In the genomic region with DNA sequence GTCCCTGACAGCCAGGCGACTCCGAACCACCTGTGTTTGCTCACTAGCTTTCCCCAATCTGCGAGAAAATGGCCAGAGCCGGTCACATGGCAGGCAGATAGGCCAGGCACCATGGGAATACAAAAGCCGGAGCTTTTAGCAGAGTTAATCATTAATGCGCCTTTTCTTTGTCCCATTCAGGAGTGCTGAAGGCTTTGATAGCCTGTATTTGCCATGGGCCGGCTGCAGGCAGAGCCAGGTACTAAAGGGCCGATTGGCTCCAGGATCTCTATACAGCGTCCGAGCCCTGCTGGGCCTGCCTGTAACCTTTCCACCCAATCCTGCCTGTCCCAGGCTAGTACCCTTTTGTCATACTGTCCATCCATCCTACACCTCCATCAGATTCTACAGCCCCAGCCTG, we compare ENCODE assay signal across 9 mouse cellular contexts.
A peak's percentile ranks its signal among the peaks of the same experiment; 100 is the strongest.
DNase-seq lines count a peak whose midpoint lies in the region; ATAC-seq and TF ChIP-seq lines count a peak whose summit lies in the region.
"Had no signal": no experiment of that assay in that cellular context is flagged by ENCODE, and none has a peak within 500 bp of the region (broad histone marks: within the 10 kb centered on the region; RNA-seq: fewer than 3 reads in every experiment).

No protein-coding gene starts in this region.

- H3K27ac ChIP-seq in forebrain, embryonic 12.5 days, result no peak overlapping the region
- H3K27ac ChIP-seq: embryonic facial prominence, embryonic 10.5 days had no signal

- no peaks in the 10 kb centered on the region for H3K9me3 ChIP-seq in E14TG2a.4 (ENCODE audit: low read length)
- H3K9me3 ChIP-seq in forebrain, embryonic 12.5 days, result no peaks in the 10 kb centered on the region
- H3K9me3 ChIP-seq: embryonic facial prominence, embryonic 10.5 days had no signal

- peaks cover 19% of the 10 kb centered on the region for H3K4me1 ChIP-seq in E14TG2a.4 (replicated peaks; ENCODE audit: low read depth, low read length)
- peaks cover 13% of the 10 kb centered on the region for H3K4me1 ChIP-seq in forebrain, embryonic 12.5 days

- ATAC-seq in forebrain, embryonic 12.5 days (ENCODE audit: low FRiP score), result no peak

- WGBS in forebrain, embryonic 12.5 days, result 10% methylated on average over 10 of the region's 10 CpGs

- H3K4me3 ChIP-seq in E14TG2a.4 (replicated peaks; ENCODE audit: low read length), result peak overlapping the region; percentile 14; the same call in 1 of the 2 replicates
- no peak overlapping the region for H3K4me3 ChIP-seq in forebrain, embryonic 12.5 days (replicated peaks)
- H3K4me3 ChIP-seq: embryonic facial prominence, embryonic 10.5 days had no signal

- no peak overlapping the region for H3K9ac ChIP-seq in forebrain, embryonic 12.5 days

- TF ChIP-seq CTCF in E14TG2a.4 (conservative IDR thresholded peaks at IDR 0.05; ENCODE audit: low read length), result no peak

- H3K36me3 ChIP-seq in E14TG2a.4 (ENCODE audit: insufficient read depth, low read length), result no peaks in the 10 kb centered on the region
- H3K36me3 ChIP-seq in forebrain, embryonic 12.5 days (replicated peaks), result no peaks in the 10 kb centered on the region
- H3K36me3 ChIP-seq: embryonic facial prominence, embryonic 10.5 days had no signal

- peak; percentile 7 to 49 for DNase-seq in kidney, postnatal 25 days
- DNase-seq in lung, postnatal 14 days, result peak; percentile 17
- no peak for DNase-seq in spleen, adult 12 weeks (ENCODE audit: low spot score)
- DNase-seq in left cerebral cortex, adult 18-20 months (ENCODE audit: low spot score in 2 of 2), result no peak
- no peak for DNase-seq in heart, postnatal 14 days
- DNase-seq in layer of hippocampus, adult 18-20 months (ENCODE audit: low spot score in 2 of 2), result no peak

- peaks cover 15% of the 10 kb centered on the region for H3K27me3 ChIP-seq in E14TG2a.4 (ENCODE audit: insufficient read depth, low read length)
- H3K27me3 ChIP-seq in forebrain, embryonic 12.5 days, result peaks cover 13% of the 10 kb centered on the region

- intact Hi-C loops in heart, postnatal 14 days (cut with DNase I), result no loop called here

- H3K4me2 ChIP-seq in forebrain, embryonic 12.5 days, result peak overlapping the region; percentile 31

Comparison
In these comparisons a context has a peak if more than half of its experiments do, and no peak if none do; other contexts are left out.
1. DNase-seq: peak in kidney, postnatal 25 days (2 of 2) and lung, postnatal 14 days (single experiment); none in spleen, adult 12 weeks (single experiment), left cerebral cortex, adult 18-20 months (0 of 2), heart, postnatal 14 days (0 of 2) and layer of hippocampus, adult 18-20 months (0 of 2).